Mouse (Mus musculus): ENCODE measurements at regions not wholly inside any gene's neighbourhood (a gene's known extent, or its start where the extent isn't known, plus 50 kb on each side); places are given as distances from the start of the nearest gene placed in this dataset.
A peak's percentile ranks its signal among the peaks of the same experiment; 100 is the strongest.

DNA sequence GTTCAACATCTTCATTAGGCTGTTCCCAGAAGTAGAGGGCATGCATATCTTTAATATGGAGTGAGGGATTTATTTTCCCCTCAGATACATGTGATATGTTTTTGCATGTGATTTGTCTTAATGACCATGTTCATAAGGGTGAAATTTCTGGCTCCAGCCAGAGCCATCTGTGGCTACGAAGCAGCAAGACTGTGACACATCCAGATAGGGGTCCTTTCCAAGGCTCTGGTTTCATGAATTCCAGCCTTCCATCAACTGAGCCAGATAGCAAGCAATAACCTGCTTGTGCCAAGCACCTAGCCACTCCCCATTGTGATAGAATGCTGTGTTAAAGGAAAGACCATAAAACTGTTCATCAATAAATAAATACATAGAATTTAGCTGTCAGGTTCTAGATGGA, 389.6 kb downstream of the 1700129C05Rik start:
- no peak overlapping the region for H3K27ac ChIP-seq
- DNase-seq (ENCODE audit: low spot score) (no peak), ATAC-seq (replicated peaks; ENCODE audit: low FRiP score, low read depth) (no peak)
- no peak overlapping the region for H3K9ac ChIP-seq (ENCODE audit: low read depth, low read length)
- H3K4me2 ChIP-seq (ENCODE audit: low read length), result no peak overlapping the region
- H3K27me3 ChIP-seq (ENCODE audit: insufficient read depth, low read length), result no peaks in the 10 kb centered on the region
- no peaks in the 10 kb centered on the region for H3K36me3 ChIP-seq (ENCODE audit: insufficient read depth, low read length)
- WGBS, result 83% methylated on average over 1 of the region's 1 CpGs
- no peaks in the 10 kb centered on the region for H3K9me3 ChIP-seq (replicated peaks; ENCODE audit: low read length)
- H3K4me3 ChIP-seq (replicated peaks; ENCODE audit: low read depth, low read length), result no peak overlapping the region
- H3K4me1 ChIP-seq (replicated peaks; ENCODE audit: insufficient read depth, low read length), result no peaks in the 10 kb centered on the region
- no peak for TF ChIP-seq CTCF (IDR thresholded peaks at IDR 0.05; ENCODE audit: low read depth)

GRCm38 (mm10) chr14:58726418-58726817, 416.3 kb downstream of the 1700129C05Rik start:
- no peak for ATAC-seq (replicated peaks; ENCODE audit: low FRiP score, low read depth)
- 81% methylated on average over 1 of the region's 1 CpGs for WGBS
- no peaks in the 10 kb centered on the region for H3K4me1 ChIP-seq (replicated peaks; ENCODE audit: insufficient read depth, low read length)
- no peak overlapping the region for H3K4me2 ChIP-seq (ENCODE audit: low read length)
- no peak overlapping the region for H3K4me3 ChIP-seq (replicated peaks; ENCODE audit: low read depth, low read length)
- H3K9me3 ChIP-seq (replicated peaks; ENCODE audit: low read length), result no peaks in the 10 kb centered on the region
- H3K27ac ChIP-seq, result no peak overlapping the region
- H3K9ac ChIP-seq (ENCODE audit: low read depth, low read length), result no peak overlapping the region
- DNase-seq (ENCODE audit: low spot score), result no peak
- H3K27me3 ChIP-seq (ENCODE audit: insufficient read depth, low read length), result no peaks in the 10 kb centered on the region
- H3K36me3 ChIP-seq (ENCODE audit: insufficient read depth, low read length), result no peaks in the 10 kb centered on the region
- no peak for TF ChIP-seq CTCF (IDR thresholded peaks at IDR 0.05; ENCODE audit: low read depth)

GRCm38 (mm10) chr14:58714856-58715255, 427.8 kb downstream of the 1700129C05Rik start:
- Histone ChIP-seq H3K36me3 (ENCODE audit: insufficient read depth, low read length) (no peaks in the 10 kb centered on the region), H3K4me3 (replicated peaks; ENCODE audit: low read depth, low read length) (no peak overlapping the region), H3K9ac (ENCODE audit: low read depth, low read length) (no peak overlapping the region), H3K9me3 (replicated peaks; ENCODE audit: low read length) (no peaks in the 10 kb centered on the region), H3K27me3 (ENCODE audit: insufficient read depth, low read length) (no peaks in the 10 kb centered on the region), H3K4me2 (ENCODE audit: low read length) (no peak overlapping the region), H3K27ac (no peak overlapping the region), H3K4me1 (replicated peaks; ENCODE audit: insufficient read depth, low read length) (no peaks in the 10 kb centered on the region)
- DNase-seq (ENCODE audit: low spot score) (no peak), ATAC-seq (replicated peaks; ENCODE audit: low FRiP score, low read depth) (no peak)
- TF ChIP-seq CTCF (IDR thresholded peaks at IDR 0.05; ENCODE audit: low read depth), result no peak

DNA sequence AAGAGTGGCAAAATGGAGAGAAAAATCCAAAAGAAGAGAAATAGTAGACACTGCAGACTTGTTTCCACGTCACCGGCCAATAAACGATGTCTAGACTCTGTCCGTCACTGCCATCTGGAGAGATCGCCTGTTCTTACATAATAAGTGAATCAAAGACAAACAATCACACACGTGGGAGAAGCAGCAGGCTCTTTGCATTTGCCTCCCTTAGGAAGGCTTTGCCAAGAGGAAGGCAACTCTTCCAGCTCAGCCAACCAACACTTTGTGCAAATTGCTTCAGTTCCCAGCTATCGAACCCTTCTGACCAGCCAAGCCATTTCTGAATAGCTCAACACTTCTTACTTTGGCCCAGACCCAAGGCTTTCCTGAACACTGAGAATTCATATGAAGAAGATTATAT, 432.8 kb downstream of the 1700129C05Rik start:
- 65% methylated on average over 7 of the region's 7 CpGs for WGBS
- Histone ChIP-seq H3K4me2 (ENCODE audit: low read length) (no peak overlapping the region), H3K27me3 (ENCODE audit: insufficient read depth, low read length) (no peaks in the 10 kb centered on the region), H3K27ac (no peak overlapping the region), H3K9ac (ENCODE audit: low read depth, low read length) (no peak overlapping the region), H3K4me3 (replicated peaks; ENCODE audit: low read depth, low read length) (no peak overlapping the region), H3K4me1 (replicated peaks; ENCODE audit: insufficient read depth, low read length) (no peaks in the 10 kb centered on the region), H3K9me3 (replicated peaks; ENCODE audit: low read length) (no peaks in the 10 kb centered on the region), H3K36me3 (ENCODE audit: insufficient read depth, low read length) (no peaks in the 10 kb centered on the region)
- DNase-seq (ENCODE audit: low spot score) (no peak), ATAC-seq (replicated peaks; ENCODE audit: low FRiP score, low read depth) (no peak)
- TF ChIP-seq CTCF (IDR thresholded peaks at IDR 0.05; ENCODE audit: low read depth), result no peak

GRCm38 (mm10) chr14:58709281-58709680, 433.4 kb downstream of the 1700129C05Rik start:
- Histone ChIP-seq H3K27me3 (ENCODE audit: insufficient read depth, low read length) (no peaks in the 10 kb centered on the region), H3K9me3 (replicated peaks; ENCODE audit: low read length) (no peaks in the 10 kb centered on the region), H3K4me3 (replicated peaks; ENCODE audit: low read depth, low read length) (no peak overlapping the region), H3K4me1 (replicated peaks; ENCODE audit: insufficient read depth, low read length) (no peaks in the 10 kb centered on the region), H3K4me2 (ENCODE audit: low read length) (no peak overlapping the region), H3K9ac (ENCODE audit: low read depth, low read length) (no peak overlapping the region), H3K27ac (no peak overlapping the region), H3K36me3 (ENCODE audit: insufficient read depth, low read length) (no peaks in the 10 kb centered on the region)
- WGBS, result 94% methylated on average over 2 of the region's 2 CpGs
- no peak; the same call in 1 of the 2 replicates for ATAC-seq (replicated peaks; ENCODE audit: low FRiP score, low read depth)
- no peak for TF ChIP-seq CTCF (IDR thresholded peaks at IDR 0.05; ENCODE audit: low read depth)
- no peak for DNase-seq (ENCODE audit: low spot score)

- 21% methylated on average over 1 of the region's 1 CpGs for WGBS
- H3K4me3 ChIP-seq (replicated peaks; ENCODE audit: low read depth, low read length), result no peak overlapping the region
- no peaks in the 10 kb centered on the region for H3K4me1 ChIP-seq (replicated peaks; ENCODE audit: insufficient read depth, low read length)
- no peak overlapping the region for H3K27ac ChIP-seq
- no peaks in the 10 kb centered on the region for H3K27me3 ChIP-seq (ENCODE audit: insufficient read depth, low read length)
- TF ChIP-seq CTCF (IDR thresholded peaks at IDR 0.05; ENCODE audit: low read depth), result peak; percentile 80
- H3K9ac ChIP-seq (ENCODE audit: low read depth, low read length), result no peak overlapping the region
- ATAC-seq (replicated peaks; ENCODE audit: low FRiP score, low read depth) (no peak), DNase-seq (ENCODE audit: low spot score) (peak; percentile 72)
- H3K36me3 ChIP-seq (ENCODE audit: insufficient read depth, low read length), result no peaks in the 10 kb centered on the region
- no peaks in the 10 kb centered on the region for H3K9me3 ChIP-seq (replicated peaks; ENCODE audit: low read length)
- H3K4me2 ChIP-seq (ENCODE audit: low read length), result no peak overlapping the region
Measured at GRCm38 (mm10) chr14:58701765-58702164, 440.9 kb downstream of the 1700129C05Rik start.

DNA sequence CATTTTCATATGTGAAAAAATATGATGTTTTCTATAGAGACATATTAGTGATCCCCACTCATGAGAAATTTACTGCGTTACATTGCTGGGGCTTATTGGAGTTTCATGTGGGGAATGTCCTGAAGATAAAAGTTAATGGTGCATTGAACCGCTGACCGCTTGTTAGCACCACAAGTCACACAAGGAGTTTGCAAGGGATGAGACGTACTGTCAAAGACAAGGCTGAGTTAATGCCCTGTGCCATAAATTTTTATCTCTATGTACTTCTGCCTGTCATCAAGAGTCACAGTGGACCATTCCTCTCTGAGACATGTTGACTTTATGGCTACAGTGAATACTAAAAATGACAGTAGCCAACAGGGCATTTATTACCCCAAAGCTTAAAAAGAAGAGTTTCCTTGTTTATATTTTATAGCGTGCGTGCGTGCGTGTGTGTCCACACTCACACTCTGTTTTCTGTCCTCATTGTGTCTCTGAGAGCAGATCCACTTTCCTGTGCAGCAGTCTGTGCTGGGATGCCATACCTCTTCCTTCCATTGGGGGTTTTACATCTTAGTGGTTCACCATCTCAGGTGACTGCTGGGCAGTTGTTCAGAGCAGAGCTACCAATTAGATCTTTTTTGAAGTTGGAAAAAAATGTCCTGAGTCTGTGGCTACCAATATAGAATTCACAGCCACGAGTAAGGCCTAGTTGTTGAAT, 451.4 kb downstream of the 1700129C05Rik start:
- WGBS, result 36% methylated on average over 9 of the region's 9 CpGs
- no peaks in the 10 kb centered on the region for H3K36me3 ChIP-seq (ENCODE audit: insufficient read depth, low read length)
- DNase-seq (ENCODE audit: low spot score), result peak; percentile 84
- H3K9me3 ChIP-seq (replicated peaks; ENCODE audit: low read length), result no peaks in the 10 kb centered on the region
- H3K27ac ChIP-seq, result no peak overlapping the region
- H3K27me3 ChIP-seq (ENCODE audit: insufficient read depth, low read length), result no peaks in the 10 kb centered on the region
- H3K9ac ChIP-seq (ENCODE audit: low read depth, low read length), result no peak overlapping the region
- no peak overlapping the region for H3K4me2 ChIP-seq (ENCODE audit: low read length)
- H3K4me3 ChIP-seq (replicated peaks; ENCODE audit: low read depth, low read length), result no peak overlapping the region
- no peak for ATAC-seq (replicated peaks; ENCODE audit: low FRiP score, low read depth)
- TF ChIP-seq CTCF (IDR thresholded peaks at IDR 0.05; ENCODE audit: low read depth), result peak; percentile 21; the same call in 1 of the 2 replicates
- no peaks in the 10 kb centered on the region for H3K4me1 ChIP-seq (replicated peaks; ENCODE audit: insufficient read depth, low read length)

Data from kidney, postnatal 0 days (tissue).